In the genomic region with DNA sequence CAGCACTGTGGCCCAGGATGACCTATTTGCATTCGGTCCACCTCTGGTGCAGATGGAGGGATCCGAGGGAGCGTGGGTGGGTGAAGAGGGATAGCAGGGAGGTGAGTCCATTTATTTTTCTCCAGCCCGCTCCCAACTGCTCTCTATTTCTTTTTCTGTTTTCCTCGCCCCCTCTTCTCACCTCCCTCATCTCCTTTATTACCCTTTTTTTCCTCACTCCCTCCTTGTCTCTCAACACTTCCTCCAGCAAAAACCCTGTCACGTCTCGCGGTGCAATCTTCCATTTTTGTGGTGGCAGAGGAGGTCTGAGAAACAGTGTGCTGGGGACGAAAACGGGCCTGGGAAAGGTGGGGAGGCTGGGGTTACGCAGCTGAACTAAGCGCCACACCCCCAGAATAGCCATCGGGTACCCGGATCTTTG, we compare ENCODE assay signal across 10 mouse cellular contexts. TPM values are rescaled to one million over a fixed set of nuclear protein-coding genes. Genes with fewer than 3 reads are reported as not detected.
DNase-seq lines count a peak whose midpoint lies in the region; ATAC-seq and TF ChIP-seq lines count a peak whose summit lies in the region.
"Had no signal": no experiment of that assay in that cellular context is flagged by ENCODE, and none has a peak within 500 bp of the region (broad histone marks: within the 10 kb centered on the region; RNA-seq: fewer than 3 reads in every experiment).

No protein-coding gene starts in this region.

- ATAC-seq in cerebellum, adult (ENCODE audit: insufficient number of reproducible peaks, low FRiP score, low TSS enrichment) = no peak
- ATAC-seq in hindbrain, embryonic 14.5 days (ENCODE audit: low FRiP score) = no peak
- no peak for ATAC-seq in neural tube, embryonic 12.5 days (ENCODE audit: low FRiP score, low read depth)
- ATAC-seq: Patski had no signal

- H3K36me3 ChIP-seq in hindbrain, embryonic 14.5 days (replicated peaks; ENCODE audit: control insufficient read depth, insufficient read depth) = no peaks in the 10 kb centered on the region
- no peaks in the 10 kb centered on the region for H3K36me3 ChIP-seq in neural tube, embryonic 12.5 days
- H3K36me3 ChIP-seq: liver, embryonic 13.5 days had no signal

- TF ChIP-seq POLR2A in cortical plate, adult 2 months (IDR thresholded peaks at IDR 0.05; ENCODE audit: extremely low read depth, insufficient read depth, low read length) = 0 out of 2 replicates have a peak, but pooled peaks have one; percentile 3

- WGBS in hindbrain, embryonic 14.5 days = 2% methylated on average over 14 of the region's 14 CpGs
- WGBS in neural tube, embryonic 12.5 days = 5% methylated on average over 14 of the region's 14 CpGs

- H3K27me3 ChIP-seq in hindbrain, embryonic 14.5 days (ENCODE audit: control insufficient read depth, insufficient read depth, low read length) = peaks cover 50% of the 10 kb centered on the region
- peaks cover 83% of the 10 kb centered on the region for H3K27me3 ChIP-seq in neural tube, embryonic 12.5 days (replicated peaks)

- peak; percentile 34 to 41 for DNase-seq in cerebellum, adult 18-20 months
- DNase-seq in hindbrain, embryonic 14.5 days (ENCODE audit: low spot score) = no peak
- no peak for DNase-seq in kidney, postnatal 25 days
- no peak for DNase-seq in kidney, postnatal 10 days
- DNase-seq in ovary, postnatal 36 days (ENCODE audit: low spot score) = no peak
- DNase-seq: liver, embryonic 13.5 days had no signal

- peak overlapping the region; percentile 55; the same call in 1 of the 2 replicates for H3K4me3 ChIP-seq in cortical plate, adult 2 months (ENCODE audit: insufficient read depth, low read length)
- peak overlapping the region; percentile 46 for H3K4me3 ChIP-seq in hindbrain, embryonic 14.5 days (replicated peaks; ENCODE audit: low read length)
- H3K4me3 ChIP-seq in neural tube, embryonic 12.5 days = peak overlapping the region; percentile 28

- peak overlapping the region; percentile 72 for H3K9ac ChIP-seq in hindbrain, embryonic 14.5 days
- H3K9ac ChIP-seq in neural tube, embryonic 12.5 days = peak overlapping the region; percentile 66

- peak overlapping the region; percentile 74 for H3K4me2 ChIP-seq in hindbrain, embryonic 14.5 days (replicated peaks)
- peak overlapping the region; percentile 58 for H3K4me2 ChIP-seq in neural tube, embryonic 12.5 days (replicated peaks)

- H3K9me3 ChIP-seq in hindbrain, embryonic 14.5 days (ENCODE audit: control insufficient read depth, low read length) = no peaks in the 10 kb centered on the region
- H3K9me3 ChIP-seq in neural tube, embryonic 12.5 days = no peaks in the 10 kb centered on the region
- H3K9me3 ChIP-seq: liver, embryonic 13.5 days had no signal

- H3K27ac ChIP-seq in cortical plate, adult 2 months (ENCODE audit: insufficient read depth, low read length) = peak overlapping the region; percentile 47; the same call in 1 of the 2 replicates
- peak overlapping the region; percentile 96 for H3K27ac ChIP-seq in hindbrain, embryonic 14.5 days
- H3K27ac ChIP-seq in neural tube, embryonic 12.5 days = peak overlapping the region; percentile 33; the same call in 1 of the 2 replicates
- H3K27ac ChIP-seq: liver, embryonic 13.5 days had no signal

- no peak for TF ChIP-seq CTCF in cortical plate, adult 2 months (IDR thresholded peaks at IDR 0.05; ENCODE audit: extremely low read depth, insufficient read depth, low read length)

- H3K4me1 ChIP-seq in cortical plate, adult 2 months (ENCODE audit: control insufficient read depth, insufficient read depth, low read length) = no peaks in the 10 kb centered on the region; the same call in 1 of the 2 replicates
- H3K4me1 ChIP-seq in hindbrain, embryonic 14.5 days (replicated peaks; ENCODE audit: control insufficient read depth, insufficient read depth, low read length) = peaks cover under 1% of the 10 kb centered on the region; the same call in 1 of the 2 replicates
- peaks cover 20% of the 10 kb centered on the region; the same call in 1 of the 2 replicates for H3K4me1 ChIP-seq in neural tube, embryonic 12.5 days

RNA-seq across cellular contexts. Expression of a gene that starts 4.6 kb away (rescaled TPM):
- polyA plus RNA-seq in cortical plate, adult 2 months (2012; rRNA removed) = 251 and 304 TPM in 2 replicates
- polyA plus RNA-seq in hindbrain, embryonic 14.5 days (2014; fragmentation: Nextera tagmentation; extraction: Ambion mirVana) = 64.6 and 83.7 TPM in 2 replicates
- 39.4 and 44.9 TPM in 2 replicates for polyA plus RNA-seq in neural tube, embryonic 12.5 days (2016; fragmentation: Nextera tagmentation; extraction: Ambion mirVana)

Comparison
In these comparisons a context has a peak if more than half of its experiments do, and no peak if none do; other contexts are left out.
1. DNase-seq: peak in cerebellum, adult 18-20 months (2 of 2); none in hindbrain, embryonic 14.5 days (single experiment), kidney, postnatal 25 days (0 of 2), kidney, postnatal 10 days (single experiment) and ovary, postnatal 36 days (single experiment).
2. H3K27ac ChIP-seq: peak in every context shown above with its lines; median percentile 96 in hindbrain, embryonic 14.5 days; 47 in cortical plate, adult 2 months; 33 in neural tube, embryonic 12.5 days.
3. Peak in every context shown above with its lines, with median percentiles within 50 percentile points of each other: H3K4me3 ChIP-seq.